Mouse (Mus musculus) layer of hippocampus, adult 2 months (tissue): ENCODE results near the gene Sec24c. TPM values are rescaled to one million over a fixed set of nuclear protein-coding genes. Genes with fewer than 3 reads are reported as not detected.
A peak's percentile ranks its signal among the peaks of the same experiment; 100 is the strongest.
"Not testable (repeated sequence)": the region's sequence is repeated elsewhere in the genome, so short reads cannot be mapped to it uniquely, and the experiment has no call there.

Experiments used
- DNase-seq, 2 experiments: peaks; one replicate each; pipeline ENCODE4 v3.0.0; 2022; ENCODE audit warnings: low spot score in 2 of 2
- H3K27ac ChIP-seq: fragments of 200-600 bp; 2 replicates; pipeline ENCODE4 v1.8.1; 2022
- H3K4me3 ChIP-seq: fragments of 200-600 bp; 2 replicates; pipeline ENCODE4 v1.8.1; 2022; ENCODE audit warnings: mild to moderate bottlenecking
- CTCF ChIP-seq: fragments of 200-600 bp; conservative IDR thresholded peaks from 2 replicates; pipeline ENCODE4 v1.8.1; 2022; ENCODE audit warnings: antibody characterized with exemption, mild to moderate bottlenecking, moderate library complexity
- long read RNA-seq, 2 experiments: library from polyadenylated mRNA; stranded (forward); transcript quantifications; one replicate each; pipeline ENCODE4 v2.0.0; 2021; ENCODE audit warnings: borderline mapping rate in 2 of 2
- total RNA-seq, 2 experiments: library from RNA; stranded (reverse); gene quantifications; 2 replicates each; pipeline ENCODE4 v1.2.3; 2021

The Sec24c gene
- 100 to 1,000 TPM; 104 to 108 TPM for total RNA-seq
- long read RNA-seq, experiment 1, full-length matches to known transcripts: 8 of 47 reads
- long read RNA-seq, experiment 1, partial matches to known transcripts: 18 of 47 reads
- long read RNA-seq, experiment 1, other reads (novel, unspliced or antisense): 21 of 47 reads
- long read RNA-seq, experiment 2, full-length matches to known transcripts: 6 of 68 reads
- long read RNA-seq, experiment 2, partial matches to known transcripts: 26 of 68 reads
- long read RNA-seq, experiment 2, other reads (novel, unspliced or antisense): 36 of 68 reads

DNA sequence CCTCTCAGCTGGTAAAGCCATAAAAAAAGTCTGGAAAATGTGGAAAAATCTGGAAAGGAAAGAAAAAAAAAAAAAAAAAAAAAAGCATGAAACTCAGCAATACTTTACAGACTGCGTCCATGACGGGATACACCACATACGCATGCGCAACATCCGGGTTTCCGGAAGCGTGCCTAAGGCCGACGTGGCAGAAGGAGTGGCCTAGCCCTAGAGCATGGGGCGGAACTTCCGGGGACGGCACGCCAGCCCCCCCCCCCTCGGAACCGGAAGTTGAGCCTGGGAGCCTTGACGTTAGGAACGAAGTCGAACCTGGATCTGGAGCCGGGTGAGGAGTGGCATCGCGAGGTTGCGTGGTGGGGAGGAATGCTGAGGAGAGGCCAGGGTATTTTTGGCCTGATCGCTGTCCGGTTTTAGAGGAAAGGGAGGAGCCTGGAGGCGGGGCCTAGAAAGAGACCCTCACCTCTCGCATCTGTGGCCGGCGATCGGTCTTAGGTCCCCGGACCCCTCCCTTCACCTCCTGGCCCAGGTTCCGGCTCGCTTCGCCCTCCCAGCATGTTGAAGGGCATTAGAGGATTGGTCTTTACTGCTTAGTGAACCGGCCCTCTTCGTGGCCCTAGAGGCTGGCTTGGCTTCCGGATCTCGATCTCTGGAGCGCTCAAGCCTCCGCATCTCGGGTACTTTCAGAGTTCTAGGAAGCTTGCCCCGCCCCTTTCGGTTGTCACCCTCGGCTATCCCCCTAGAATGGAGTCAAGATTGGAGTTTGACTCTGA, at the start of gene Sec24c:
Gene Sec24c (plus strand): TSS at position 245 of the 770 bp plus-strand sequence.
- peak; percentile 97 to 99 for DNase-seq
- Histone ChIP-seq H3K4me3 (peak within 1 kb of the TSS; percentile 89), H3K27ac (peak within 1 kb of the TSS; percentile 95)
- peak; percentile 1; the same call in 1 of the 2 replicates for TF ChIP-seq CTCF

DNA sequence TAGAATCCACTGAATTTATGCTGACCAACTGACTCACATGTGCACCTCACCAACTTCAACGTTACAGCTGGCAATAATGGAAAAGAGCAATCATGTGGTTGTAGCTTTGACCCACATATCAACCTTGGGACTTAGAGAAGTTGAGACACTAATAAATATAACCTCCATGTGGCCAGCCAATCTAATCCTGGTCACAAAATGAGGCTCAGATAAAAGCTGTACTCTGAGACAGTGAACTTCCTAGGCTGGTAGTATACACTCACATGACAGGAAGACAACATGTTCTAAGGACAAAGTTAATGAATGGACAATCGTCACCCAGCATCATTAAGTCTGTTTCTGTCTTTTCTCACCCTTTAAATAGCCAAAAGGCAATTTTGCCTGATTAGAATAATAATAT, 47.7 kb upstream of the Sec24c start:
- no peak for TF ChIP-seq CTCF
- DNase-seq: no peak
- no peak overlapping the region for H3K27ac ChIP-seq
- H3K4me3 ChIP-seq: no peak overlapping the region

DNA sequence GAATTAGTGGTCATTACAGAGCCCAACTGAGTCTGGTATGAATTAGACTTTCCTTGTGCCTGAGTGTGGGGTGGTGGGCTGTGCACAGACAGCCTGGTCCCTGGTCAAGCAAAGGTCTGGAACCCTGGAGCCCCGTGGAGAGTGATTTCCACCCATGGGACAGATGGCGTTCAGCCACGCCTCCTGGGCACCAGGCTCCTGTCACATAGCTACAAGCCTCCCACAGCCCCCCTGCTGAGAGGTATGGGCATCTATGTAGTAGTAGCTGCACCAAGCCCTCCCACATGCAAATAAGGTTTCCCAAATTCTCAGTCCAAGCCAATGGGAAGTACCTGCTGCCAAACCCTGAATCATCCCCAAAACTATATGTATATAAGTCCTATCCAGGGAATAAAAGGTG, 47.1 kb upstream of the Sec24c start:
- no peak for TF ChIP-seq CTCF
- Histone ChIP-seq H3K4me3 (no peak overlapping the region), H3K27ac (no peak overlapping the region)
- DNase-seq: no peak

DNA sequence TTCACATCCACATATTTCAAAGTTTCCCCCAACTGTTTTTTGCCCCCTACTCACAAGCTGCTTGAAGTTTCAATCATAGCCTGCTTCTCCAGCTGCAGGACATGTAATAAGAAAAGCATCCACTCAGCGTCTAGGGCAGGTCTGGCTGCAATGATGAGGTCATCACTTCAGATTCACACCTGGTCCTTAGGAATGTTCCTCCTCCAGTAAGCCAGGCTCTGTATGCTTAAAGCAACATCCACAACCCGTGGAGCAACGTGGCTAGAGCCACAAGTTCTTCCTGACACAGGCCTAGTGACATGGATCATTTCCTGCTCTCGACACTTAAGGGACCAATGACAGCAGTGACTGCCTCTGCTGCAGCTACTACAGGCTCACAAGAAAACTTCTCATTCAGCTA, 42.9 kb upstream of the Sec24c start:
- TF ChIP-seq CTCF: no peak
- DNase-seq: no peak
- no peak overlapping the region for H3K4me3 ChIP-seq

GRCm38 (mm10) chr14:20635546-20635945, 38.6 kb upstream of the Sec24c start:
- no peak for DNase-seq
- no peak overlapping the region for H3K27ac ChIP-seq
- H3K4me3 ChIP-seq: no peak overlapping the region
- TF ChIP-seq CTCF: no peak

More for the DNA sequence above, 42.9 kb upstream of the Sec24c start:
- no peak overlapping the region for H3K27ac ChIP-seq

DNA sequence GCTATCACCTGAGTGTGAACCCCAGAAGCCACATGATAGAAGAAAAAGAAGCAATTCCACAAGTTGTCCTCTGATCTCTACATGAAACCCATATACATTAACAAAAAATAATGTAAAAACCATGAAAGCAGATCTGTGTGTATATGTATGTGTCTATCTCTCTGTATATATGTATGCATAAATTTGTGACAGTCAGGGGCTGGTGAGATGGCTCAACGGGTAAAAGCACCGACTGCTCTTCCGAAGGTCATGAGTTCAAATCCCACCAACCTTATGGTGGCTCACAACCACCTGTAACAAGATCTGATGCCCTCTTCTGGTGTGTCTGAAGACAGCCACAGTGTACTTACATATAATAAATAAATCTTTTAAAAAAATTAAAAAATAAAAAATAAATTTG, 37.1 kb upstream of the Sec24c start:
- peak; percentile 37 for TF ChIP-seq CTCF
- not testable (repeated sequence) for H3K27ac ChIP-seq, H3K4me3 ChIP-seq, DNase-seq

DNA sequence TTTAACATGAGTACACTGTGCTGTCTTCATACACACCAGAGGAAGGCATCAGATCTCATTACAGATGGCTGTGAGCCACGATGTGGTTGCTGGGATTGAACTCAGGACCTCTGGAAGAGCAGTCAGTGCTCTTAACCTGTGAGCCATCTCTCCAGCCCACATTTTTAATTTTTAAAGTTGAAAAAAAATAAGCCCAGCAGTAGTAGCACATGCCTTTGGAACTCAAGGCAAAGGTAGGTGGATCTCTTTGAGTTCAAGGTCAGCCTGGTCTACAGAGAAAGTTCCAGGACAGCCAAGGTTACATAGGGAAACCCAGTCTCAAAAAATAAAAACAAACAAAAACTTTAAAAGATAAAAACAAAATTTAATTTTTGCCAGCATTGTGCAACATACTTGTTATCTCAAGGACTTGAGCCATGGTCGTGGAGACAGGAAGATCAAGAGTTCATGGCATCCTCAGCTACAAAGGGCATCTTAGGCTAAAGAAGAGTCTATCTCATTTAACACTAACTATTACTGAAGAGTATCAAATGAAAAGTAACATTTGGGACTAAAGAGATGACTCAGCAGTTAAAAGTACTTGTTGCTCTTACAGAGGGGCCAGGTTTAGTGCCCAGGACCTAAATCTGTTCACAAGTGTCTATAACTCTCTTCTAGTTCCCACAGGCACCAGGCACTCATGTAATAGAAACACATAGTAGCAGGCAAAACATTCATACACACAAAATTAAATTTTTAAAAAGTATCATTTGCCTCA, 36.1 kb upstream of the Sec24c start:
- Histone ChIP-seq H3K4me3 (no peak overlapping the region), H3K27ac (no peak overlapping the region)
- no peak for TF ChIP-seq CTCF
- no peak for DNase-seq

- H3K27ac ChIP-seq: no peak overlapping the region
- H3K4me3 ChIP-seq: no peak overlapping the region
- DNase-seq: no peak
- no peak for TF ChIP-seq CTCF
These were observed 35.4 kb upstream of the Sec24c start for GRCm38 (mm10) chr14:20638702-20639101.

DNA sequence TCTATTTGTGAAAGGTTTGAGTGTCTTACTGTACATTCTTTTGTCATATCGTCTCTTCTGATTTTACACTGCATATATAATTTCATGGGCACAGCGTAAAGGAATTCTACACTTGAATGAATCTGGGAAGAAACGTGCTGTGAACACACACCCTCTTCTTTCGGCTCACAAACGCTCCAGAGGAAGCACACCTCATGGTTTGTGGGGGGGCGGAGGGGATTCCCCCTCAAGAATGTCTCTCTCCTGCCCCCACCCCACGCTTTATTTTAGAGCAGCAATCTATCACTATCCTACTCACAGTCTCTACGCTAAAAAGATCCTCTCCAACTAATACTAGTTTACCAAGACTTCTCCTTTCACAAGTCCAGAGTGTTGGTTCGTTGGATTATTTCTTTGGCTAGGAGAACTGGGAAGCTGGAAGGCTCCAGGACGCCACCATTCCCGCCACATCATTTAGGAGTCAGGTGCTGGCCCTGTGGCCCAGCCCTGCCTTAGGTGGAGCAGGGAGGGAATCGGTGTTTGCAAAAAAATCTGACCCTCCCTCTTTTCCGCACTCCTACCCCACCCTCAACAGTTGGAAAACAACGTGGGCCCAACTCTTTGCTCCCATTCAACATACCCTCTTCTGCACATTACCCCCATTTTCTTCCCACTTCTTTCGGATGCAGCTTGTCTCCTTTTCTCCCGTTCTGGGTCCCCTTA, 34.0 kb upstream of the Sec24c start:
- DNase-seq: no peak
- peak overlapping the region; percentile 76 for H3K4me3 ChIP-seq
- peak overlapping the region; percentile 99 for H3K27ac ChIP-seq
- no peak for TF ChIP-seq CTCF

GRCm38 (mm10) chr14:20640644-20641437, 33.3 kb upstream of the Sec24c start, which contains the start of gene Usp54:
Gene Usp54, minus strand, starts transcription at chr14:20641063.
- TF ChIP-seq CTCF: no peak
- DNase-seq: peak; percentile 97 to 99
- Histone ChIP-seq H3K4me3 (peak within 1 kb of the TSS; percentile 76), H3K27ac (peak within 1 kb of the TSS; percentile 99)

GRCm38 (mm10) chr14:20641438-20641875, 32.7 kb upstream of the Sec24c start:
- Histone ChIP-seq H3K27ac (peak overlapping the region; percentile 99), H3K4me3 (peak overlapping the region; percentile 76)
- DNase-seq: no peak
- no peak for TF ChIP-seq CTCF

- Histone ChIP-seq H3K4me3 (no peak overlapping the region), H3K27ac (no peak overlapping the region)
- TF ChIP-seq CTCF: peak; percentile 43
- DNase-seq: no peak
These were observed 28.6 kb upstream of the Sec24c start for GRCm38 (mm10) chr14:20645547-20645946.
